Mouse (Mus musculus) liver, embryonic 14.5 days (tissue): ENCODE results near the gene Cpsf6.

Experiments used
- CTCF ChIP-seq: IDR thresholded peaks from 2 replicates; pipeline ENCODE4 v1.5.1; 2016; ENCODE audit warnings: antibody characterized with exemption, low read depth, control low read depth
- EP300 ChIP-seq: IDR thresholded peaks from 2 replicates; pipeline ENCODE4 v1.6.1; 2016; ENCODE audit warnings: antibody characterized with exemption, low read depth

DNA sequence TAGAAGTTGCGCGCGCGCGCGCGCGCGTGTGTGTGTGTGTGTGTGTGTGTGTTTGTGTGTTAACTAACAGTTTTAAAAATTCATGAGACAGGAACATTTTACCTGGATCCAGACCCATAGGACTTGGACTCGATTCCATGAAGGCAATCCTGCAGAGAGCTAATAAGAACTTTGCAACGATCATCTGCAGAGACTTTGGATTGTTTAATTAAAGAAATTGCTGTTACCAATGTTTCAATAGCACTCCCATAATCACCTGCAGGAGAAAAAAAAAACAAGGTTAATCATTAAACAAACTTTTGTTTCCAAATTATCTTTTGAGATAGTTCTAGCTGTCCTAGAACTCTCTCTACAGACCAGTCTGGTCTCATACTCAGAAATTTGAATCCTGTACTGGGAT is 20.9 kb downstream of the Cpsf6 start:
- TF ChIP-seq CTCF, result no peak
- TF ChIP-seq EP300, result no peak
